Comparison of ENCODE assay signal across 18 mouse cellular contexts in the genomic region with DNA sequence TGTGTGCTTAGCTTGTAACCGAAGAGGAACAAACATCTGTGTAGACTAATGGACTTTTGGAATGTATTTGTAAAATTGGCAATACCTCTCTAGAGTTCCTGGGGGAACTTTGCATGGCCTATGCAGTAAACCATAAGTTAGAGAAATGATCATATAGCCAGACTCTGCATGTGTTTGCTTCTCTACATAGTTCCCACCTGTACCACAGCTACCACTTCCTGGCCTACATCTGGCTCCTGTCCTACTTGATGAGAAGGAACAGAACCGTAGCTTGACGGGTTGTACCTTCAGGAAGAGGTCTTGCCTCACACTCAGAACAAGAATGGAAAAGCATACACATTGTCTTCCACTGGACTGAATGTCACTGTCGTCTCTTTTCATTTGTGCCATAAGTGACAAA. TPM values are rescaled to one million over a fixed set of nuclear protein-coding genes. Genes with fewer than 3 reads are reported as not detected.
"Had no signal": no experiment of that assay in that cellular context is flagged by ENCODE, and none has a peak within 500 bp of the region (broad histone marks: within the 10 kb centered on the region; RNA-seq: fewer than 3 reads in every experiment).

No protein-coding gene starts in this region.

- H3K4me1 ChIP-seq: liver, embryonic 15.5 days; midbrain, embryonic 10.5 days; neural tube, embryonic 12.5 days had no signal

- H3K9ac ChIP-seq: liver, embryonic 15.5 days; lung, embryonic 14.5 days; neural tube, embryonic 12.5 days had no signal

- H3K27ac ChIP-seq: layer of hippocampus, adult 2 months; liver, embryonic 15.5 days; midbrain, embryonic 10.5 days; neural tube, embryonic 12.5 days; stomach, postnatal 0 days had no signal

- H3K4me3 ChIP-seq: layer of hippocampus, adult 2 months; liver, embryonic 15.5 days; midbrain, embryonic 10.5 days; myocyte; neural tube, embryonic 12.5 days had no signal

- H3K9me3 ChIP-seq: liver, embryonic 15.5 days; midbrain, embryonic 10.5 days; neural tube, embryonic 12.5 days had no signal

- H3K36me3 ChIP-seq: liver, embryonic 15.5 days; neural tube, embryonic 12.5 days had no signal

- H3K4me2 ChIP-seq: liver, embryonic 11.5 days; liver, embryonic 15.5 days; lung, embryonic 14.5 days; neural tube, embryonic 12.5 days had no signal

- H3K27me3 ChIP-seq: liver, embryonic 15.5 days; neural tube, embryonic 12.5 days had no signal

- DNase-seq: kidney, adult 11 months; kidney, postnatal 10 days; kidney, postnatal 4 days; left cerebral cortex, postnatal 4 days; lung, postnatal 10 days; lung, postnatal 4 days; midbrain, embryonic 14.5 days had no signal

RNA-seq across cellular contexts. Expression of gene Tbx15, which starts 46.6 kb away (rescaled TPM):
- total RNA-seq: megakaryocyte, adult 5-6 weeks; neutrophil, adult 5-6 weeks had no signal
- polyA plus RNA-seq: kidney, embryonic 14.5 days; stomach, postnatal 0 days had no signal
